In genomic region chr12:98991830-98992216, GRCm38 (mm10) we compare ENCODE assay signal across 19 mouse cellular contexts.
DNase-seq lines count a peak whose midpoint lies in the region; ATAC-seq lines count a peak whose summit lies in the region.
"Had no signal": no experiment of that assay in that cellular context is flagged by ENCODE, and none has a peak within 500 bp of the region (broad histone marks: within the 10 kb centered on the region; RNA-seq: fewer than 3 reads in every experiment).

No protein-coding gene starts in this region.

- DNase-seq in brain, adult 2 months (ENCODE audit: low read depth, low spot score) = peak; percentile 68
- no peak for DNase-seq in spleen, postnatal 14 days (ENCODE audit: low spot score in 2 of 2)
- DNase-seq in gastrocnemius, postnatal 14 days = no peak
- DNase-seq: cerebellum, adult 2 months; heart, postnatal 14 days; layer of hippocampus, postnatal 36 days; lung, embryonic 14.5 days; lung, postnatal 4 days; spleen, adult 18-20 months; thymus, adult 2 months had no signal

- no peak overlapping the region for H3K9ac ChIP-seq in forebrain, embryonic 15.5 days (replicated peaks)
- H3K9ac ChIP-seq in forebrain, embryonic 16.5 days (replicated peaks; ENCODE audit: low read depth, low read length) = no peak overlapping the region
- no peak overlapping the region for H3K9ac ChIP-seq in hindbrain, embryonic 16.5 days (ENCODE audit: low read depth, low read length)
- H3K9ac ChIP-seq in midbrain, embryonic 16.5 days (ENCODE audit: low read depth, low read length) = no peak overlapping the region
- H3K9ac ChIP-seq: intestine, embryonic 15.5 days; kidney, embryonic 15.5 days; liver, embryonic 12.5 days; lung, embryonic 14.5 days; stomach, embryonic 15.5 days had no signal

- H3K4me2 ChIP-seq in forebrain, embryonic 15.5 days (replicated peaks) = no peak overlapping the region
- no peak overlapping the region for H3K4me2 ChIP-seq in forebrain, embryonic 16.5 days (ENCODE audit: low read length)
- no peak overlapping the region for H3K4me2 ChIP-seq in hindbrain, embryonic 16.5 days (ENCODE audit: low read length)
- H3K4me2 ChIP-seq in midbrain, embryonic 16.5 days (ENCODE audit: low read length) = no peak overlapping the region
- H3K4me2 ChIP-seq: intestine, embryonic 15.5 days; kidney, embryonic 15.5 days; liver, embryonic 12.5 days; lung, embryonic 14.5 days; stomach, embryonic 15.5 days had no signal

- H3K9me3 ChIP-seq in forebrain, embryonic 15.5 days = no peaks in the 10 kb centered on the region
- no peaks in the 10 kb centered on the region for H3K9me3 ChIP-seq in forebrain, embryonic 16.5 days (ENCODE audit: control insufficient read depth, low read length)
- no peaks in the 10 kb centered on the region for H3K9me3 ChIP-seq in hindbrain, embryonic 16.5 days (ENCODE audit: control insufficient read depth, low read length)
- H3K9me3 ChIP-seq in midbrain, embryonic 16.5 days (replicated peaks; ENCODE audit: control insufficient read depth, low read length, poor library complexity, severe bottlenecking) = no peaks in the 10 kb centered on the region
- H3K9me3 ChIP-seq: intestine, embryonic 15.5 days; kidney, embryonic 15.5 days; limb, embryonic 10.5 days; liver, embryonic 12.5 days; stomach, embryonic 15.5 days had no signal

- H3K4me3 ChIP-seq in forebrain, embryonic 15.5 days = no peak overlapping the region
- no peak overlapping the region for H3K4me3 ChIP-seq in forebrain, embryonic 16.5 days (replicated peaks; ENCODE audit: low read length)
- no peak overlapping the region for H3K4me3 ChIP-seq in hindbrain, embryonic 16.5 days (ENCODE audit: low read length)
- no peak overlapping the region for H3K4me3 ChIP-seq in midbrain, embryonic 16.5 days (ENCODE audit: low read depth, low read length)
- H3K4me3 ChIP-seq: intestine, embryonic 15.5 days; kidney, embryonic 15.5 days; limb, embryonic 10.5 days; liver, embryonic 12.5 days; stomach, embryonic 15.5 days had no signal

- no peak for ATAC-seq in forebrain, embryonic 15.5 days (replicated peaks)
- no peak for ATAC-seq in forebrain, embryonic 16.5 days
- peak; percentile 70 for ATAC-seq in hindbrain, embryonic 16.5 days
- ATAC-seq in midbrain, embryonic 16.5 days = peak; percentile 77
- ATAC-seq: intestine, embryonic 15.5 days; liver, embryonic 12.5 days had no signal

- intact Hi-C loops in gastrocnemius, postnatal 14 days (cut with DNase I; ENCODE audit: low total_unique reads) = no loop called here

- H3K27me3 ChIP-seq in forebrain, embryonic 15.5 days = no peaks in the 10 kb centered on the region
- H3K27me3 ChIP-seq in forebrain, embryonic 16.5 days (replicated peaks; ENCODE audit: control insufficient read depth, insufficient read depth, low read length) = no peaks in the 10 kb centered on the region
- no peaks in the 10 kb centered on the region for H3K27me3 ChIP-seq in hindbrain, embryonic 16.5 days (replicated peaks; ENCODE audit: control insufficient read depth, insufficient read depth, low read length)
- H3K27me3 ChIP-seq in midbrain, embryonic 16.5 days (ENCODE audit: control insufficient read depth, insufficient read depth, low read depth, low read length) = no peaks in the 10 kb centered on the region
- H3K27me3 ChIP-seq: intestine, embryonic 15.5 days; kidney, embryonic 15.5 days; liver, embryonic 12.5 days; stomach, embryonic 15.5 days had no signal

- 61% methylated on average over 3 of the region's 3 CpGs for WGBS in forebrain, embryonic 15.5 days
- WGBS in forebrain, embryonic 16.5 days = 67% methylated on average over 3 of the region's 3 CpGs
- WGBS in hindbrain, embryonic 16.5 days = 49% methylated on average over 3 of the region's 3 CpGs
- 27% methylated on average over 3 of the region's 3 CpGs for WGBS in midbrain, embryonic 16.5 days

- 0 out of 2 replicates have a peak overlapping the region, but pooled peaks have one; percentile 48 for H3K27ac ChIP-seq in forebrain, embryonic 15.5 days (replicated peaks)
- no peak overlapping the region for H3K27ac ChIP-seq in forebrain, embryonic 16.5 days (ENCODE audit: low read length)
- peak overlapping the region; percentile 71 for H3K27ac ChIP-seq in hindbrain, embryonic 16.5 days (ENCODE audit: low read depth, low read length)
- H3K27ac ChIP-seq in midbrain, embryonic 16.5 days (ENCODE audit: low read length) = peak overlapping the region; percentile 85
- H3K27ac ChIP-seq: intestine, embryonic 15.5 days; kidney, embryonic 15.5 days; limb, embryonic 10.5 days; liver, embryonic 12.5 days; stomach, embryonic 15.5 days had no signal

- peaks cover 8% of the 10 kb centered on the region for H3K4me1 ChIP-seq in forebrain, embryonic 15.5 days
- H3K4me1 ChIP-seq in forebrain, embryonic 16.5 days (replicated peaks; ENCODE audit: control insufficient read depth, insufficient read depth, low read length) = peaks cover 2% of the 10 kb centered on the region; the same call in 1 of the 2 replicates
- peaks cover 4% of the 10 kb centered on the region for H3K4me1 ChIP-seq in hindbrain, embryonic 16.5 days (ENCODE audit: control insufficient read depth, insufficient read depth, low read depth, low read length)
- peaks cover 17% of the 10 kb centered on the region for H3K4me1 ChIP-seq in midbrain, embryonic 16.5 days (ENCODE audit: control insufficient read depth, insufficient read depth, low read length)
- H3K4me1 ChIP-seq: intestine, embryonic 15.5 days; kidney, embryonic 15.5 days; limb, embryonic 10.5 days; stomach, embryonic 15.5 days had no signal

- no peaks in the 10 kb centered on the region for H3K36me3 ChIP-seq in forebrain, embryonic 15.5 days
- H3K36me3 ChIP-seq in forebrain, embryonic 16.5 days (ENCODE audit: control insufficient read depth, insufficient read depth) = no peaks in the 10 kb centered on the region
- no peaks in the 10 kb centered on the region for H3K36me3 ChIP-seq in hindbrain, embryonic 16.5 days (ENCODE audit: control insufficient read depth, insufficient read depth, low read length)
- no peaks in the 10 kb centered on the region for H3K36me3 ChIP-seq in midbrain, embryonic 16.5 days (ENCODE audit: control insufficient read depth, insufficient read depth, low read length)
- H3K36me3 ChIP-seq: intestine, embryonic 15.5 days; kidney, embryonic 15.5 days; limb, embryonic 10.5 days; liver, embryonic 12.5 days; stomach, embryonic 15.5 days had no signal

Comparison
In these comparisons a context has a peak if more than half of its experiments do, and no peak if none do; other contexts are left out.
1. ATAC-seq: peak in hindbrain, embryonic 16.5 days (single experiment) and midbrain, embryonic 16.5 days (single experiment); none in forebrain, embryonic 15.5 days (single experiment) and forebrain, embryonic 16.5 days (single experiment).